Mouse (Mus musculus): ENCODE data around the gene Rpp25.
A peak's percentile ranks its signal among the peaks of the same experiment; 100 is the strongest.

DNA sequence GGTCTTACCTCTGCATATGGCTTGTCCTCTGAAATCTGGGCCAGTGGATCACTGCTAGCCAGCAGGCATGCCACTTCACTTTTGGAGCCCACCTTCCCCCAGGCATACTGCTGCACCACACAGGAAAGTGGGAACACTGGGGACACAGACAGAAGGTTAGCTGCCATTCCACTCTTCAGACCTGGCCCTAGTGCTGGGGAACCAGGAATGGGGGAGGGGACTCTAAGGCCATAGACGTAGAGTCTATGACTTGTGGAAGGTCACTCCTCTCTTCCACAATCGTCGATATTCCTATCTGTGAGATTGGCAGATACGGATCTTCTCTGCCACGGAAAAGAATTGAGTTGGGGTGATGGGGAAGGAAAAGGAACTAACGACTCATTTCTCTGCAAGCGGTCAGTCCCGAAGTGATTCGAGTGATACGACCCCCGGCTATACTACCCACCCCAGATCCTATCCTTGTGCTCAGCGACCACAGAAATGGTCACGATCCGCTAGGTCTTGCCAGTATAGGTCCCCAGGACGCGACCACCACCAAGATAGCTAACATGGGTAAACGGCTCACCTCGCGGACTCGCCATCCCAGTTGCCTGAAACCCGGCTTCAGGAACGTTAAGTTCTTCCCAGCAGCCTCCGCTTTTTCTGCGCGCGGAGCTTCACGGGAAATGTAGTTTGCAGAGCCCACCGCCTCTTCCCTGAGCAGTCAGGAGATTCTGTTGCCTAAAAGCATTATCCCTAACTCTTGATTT is 48.5 kb downstream of the Rpp25 start, which contains the start of gene Mpi:
- TF ChIP-seq CTCF (IDR thresholded peaks at IDR 0.05; ENCODE audit: borderline replicate concordance, extremely low read depth, insufficient read depth, insufficient read length) (no peak), POLR2A (IDR thresholded peaks at IDR 0.05; ENCODE audit: borderline replicate concordance, extremely low read depth, insufficient read depth, insufficient read length, poor library complexity, severe bottlenecking) (peak; percentile 55; the same call in 1 of the 2 replicates)
